Mouse (Mus musculus) monocyte, adult 5-6 weeks (primary cell): ENCODE results near the gene Hdgf. TPM values are rescaled to one million over a fixed set of nuclear protein-coding genes. Genes with fewer than 3 reads are reported as not detected.

Experiments
- ATAC-seq: fragments of 153-309, 156-312 bp; replicated peaks from 2 replicates; pipeline ENCODE4 v1.8.0; 2017; ENCODE audit warnings: mild to moderate bottlenecking; ENCODE audit not compliant: low TSS enrichment, insufficient number of reproducible peaks, severe bottlenecking, poor library complexity, low FRiP score
- total RNA-seq: library from RNA; stranded (forward); fragments of 200-1000, 200-491, 200-594 nt; gene quantifications from 3 replicates; pipeline ENCODE4 v1.2.3, GENCODE M21; 2017

The Hdgf gene
- total RNA-seq, 1 experiment from 2014 or later = 77.2 TPM

GRCm38 (mm10) chr3:87935201-87935600 lies 29.1 kb downstream of the Hdgf start:
- no peak for ATAC-seq

- 0 out of 2 replicates have a peak, but pooled peaks have one; percentile 57 for ATAC-seq
Measured at GRCm38 (mm10) chr3:87935776-87936175, 29.7 kb downstream of the Hdgf start.

- no peak for ATAC-seq
Measured at GRCm38 (mm10) chr3:87940611-87941010, 34.5 kb downstream of the Hdgf start.

GRCm38 (mm10) chr3:87942471-87942870 lies 36.4 kb downstream of the Hdgf start:
- no peak for ATAC-seq

- no peak for ATAC-seq
Measured at GRCm38 (mm10) chr3:87943586-87943985, 37.5 kb downstream of the Hdgf start.

GRCm38 (mm10) chr3:87944838-87945600 lies 38.9 kb downstream of the Hdgf start:
- no peak for ATAC-seq

- ATAC-seq = no peak
Measured at GRCm38 (mm10) chr3:87945781-87946540, 39.8 kb downstream of the Hdgf start.

- ATAC-seq = no peak
Measured at GRCm38 (mm10) chr3:87946541-87946860, 40.4 kb downstream of the Hdgf start.

- ATAC-seq = no peak
Measured at GRCm38 (mm10) chr3:87947056-87947810, 41.1 kb downstream of the Hdgf start.

GRCm38 (mm10) chr3:87947811-87948199 lies 41.7 kb downstream of the Hdgf start:
- no peak for ATAC-seq

GRCm38 (mm10) chr3:87948378-87949265 lies 42.5 kb downstream of the Hdgf start, which contains the start of gene Crabp2:
TSS of gene Crabp2 (plus strand) at chr3:87948666.
- no peak for ATAC-seq

- no peak for ATAC-seq
Measured at GRCm38 (mm10) chr3:87949266-87949954, 43.3 kb downstream of the Hdgf start.

GRCm38 (mm10) chr3:87949955-87950515 lies 43.9 kb downstream of the Hdgf start:
- ATAC-seq = no peak

- no peak for ATAC-seq
Measured at GRCm38 (mm10) chr3:87951946-87952345, 45.8 kb downstream of the Hdgf start.

GRCm38 (mm10) chr3:87952440-87952839 lies 46.3 kb downstream of the Hdgf start:
- no peak for ATAC-seq

- no peak for ATAC-seq
Measured at GRCm38 (mm10) chr3:87958056-87958455, 51.9 kb downstream of the Hdgf start.

GRCm38 (mm10) chr3:87958476-87958875 lies 52.4 kb downstream of the Hdgf start:
- no peak for ATAC-seq

- no peak for ATAC-seq
Measured at GRCm38 (mm10) chr3:87958967-87959366, 52.8 kb downstream of the Hdgf start.
